Comparison of ENCODE assay signal across 30 mouse cellular contexts in genomic region chr4:62809048-62809447, GRCm38 (mm10).
DNase-seq lines count a peak whose midpoint lies in the region; ATAC-seq and TF ChIP-seq lines count a peak whose summit lies in the region.
"Had no signal": no experiment of that assay in that cellular context is flagged by ENCODE, and none has a peak within 500 bp of the region (broad histone marks: within the 10 kb centered on the region; RNA-seq: fewer than 3 reads in every experiment).

No protein-coding gene starts in this region.

- H3K9ac ChIP-seq in heart, embryonic 11.5 days (ENCODE audit: low read depth, low read length), result no peak overlapping the region
- H3K9ac ChIP-seq in heart, postnatal 0 days (replicated peaks; ENCODE audit: low read depth, low read length), result no peak overlapping the region
- H3K9ac ChIP-seq in hindbrain, postnatal 0 days (replicated peaks; ENCODE audit: low read length), result no peak overlapping the region
- H3K9ac ChIP-seq: embryonic facial prominence, embryonic 13.5 days; forebrain, embryonic 12.5 days; forebrain, embryonic 15.5 days; heart, embryonic 15.5 days; hindbrain, embryonic 13.5 days had no signal

- H3K4me1 ChIP-seq in heart, embryonic 11.5 days (ENCODE audit: control insufficient read depth, insufficient read depth, low read length), result peaks cover 5% of the 10 kb centered on the region
- H3K4me1 ChIP-seq in heart, postnatal 0 days (ENCODE audit: control insufficient read depth, insufficient read depth), result peaks cover 21% of the 10 kb centered on the region
- no peaks in the 10 kb centered on the region for H3K4me1 ChIP-seq in hindbrain, postnatal 0 days (ENCODE audit: insufficient read depth, low read length)
- H3K4me1 ChIP-seq: forebrain, embryonic 12.5 days; forebrain, embryonic 15.5 days had no signal

- WGBS in heart, embryonic 11.5 days (ENCODE audit: insufficient replicate concordance), result 62% methylated on average over 4 of the region's 4 CpGs
- 29% methylated on average over 4 of the region's 4 CpGs for WGBS in heart, postnatal 0 days
- WGBS in hindbrain, postnatal 0 days, result 64% methylated on average over 4 of the region's 4 CpGs

- H3K36me3 ChIP-seq in heart, embryonic 11.5 days (ENCODE audit: control insufficient read depth, insufficient read depth, low read length), result no peaks in the 10 kb centered on the region
- H3K36me3 ChIP-seq in heart, postnatal 0 days (replicated peaks; ENCODE audit: control insufficient read depth, insufficient read depth, low read length), result no peaks in the 10 kb centered on the region
- no peaks in the 10 kb centered on the region for H3K36me3 ChIP-seq in hindbrain, postnatal 0 days (ENCODE audit: insufficient read depth, low read length)
- H3K36me3 ChIP-seq: embryonic facial prominence, embryonic 10.5 days; embryonic facial prominence, embryonic 13.5 days; forebrain, embryonic 12.5 days; forebrain, embryonic 15.5 days; heart, embryonic 15.5 days; hindbrain, embryonic 10.5 days; hindbrain, embryonic 13.5 days had no signal

- no peak for ATAC-seq in heart, embryonic 11.5 days (replicated peaks; ENCODE audit: insufficient number of reproducible peaks, low FRiP score, low TSS enrichment)
- peak; percentile 39; the same call in 1 of the 2 replicates for ATAC-seq in heart, postnatal 0 days (ENCODE audit: insufficient read depth, low read depth)
- ATAC-seq in hindbrain, postnatal 0 days, result no peak
- ATAC-seq: CD4-positive, CD25-positive, alpha-beta regulatory T cell, adult 4 months; forebrain, embryonic 15.5 days; hindbrain, embryonic 16.5 days; inflammation-experienced regulatory T-cells, adult 6 months; intestine, embryonic 16.5 days; Patski had no signal

- TF ChIP-seq EP300 in heart, postnatal 0 days (IDR thresholded peaks at IDR 0.05; ENCODE audit: low read depth), result no peak

- H3K27ac ChIP-seq in heart, embryonic 11.5 days (ENCODE audit: low read depth, low read length), result no peak overlapping the region
- H3K27ac ChIP-seq in heart, postnatal 0 days (ENCODE audit: low read depth), result no peak overlapping the region
- H3K27ac ChIP-seq in hindbrain, postnatal 0 days, result no peak overlapping the region
- H3K27ac ChIP-seq: embryonic facial prominence, embryonic 10.5 days; embryonic facial prominence, embryonic 13.5 days; forebrain, embryonic 12.5 days; forebrain, embryonic 15.5 days; heart, embryonic 15.5 days; hindbrain, embryonic 10.5 days; hindbrain, embryonic 13.5 days had no signal

- no peaks in the 10 kb centered on the region for H3K27me3 ChIP-seq in heart, embryonic 11.5 days (ENCODE audit: control insufficient read depth, insufficient read depth, low read length)
- no peaks in the 10 kb centered on the region for H3K27me3 ChIP-seq in heart, postnatal 0 days (ENCODE audit: control insufficient read depth, insufficient read depth, low read length)
- no peaks in the 10 kb centered on the region for H3K27me3 ChIP-seq in hindbrain, postnatal 0 days (ENCODE audit: insufficient read depth, low read length)
- H3K27me3 ChIP-seq: embryonic facial prominence, embryonic 13.5 days; forebrain, embryonic 12.5 days; forebrain, embryonic 15.5 days; heart, embryonic 15.5 days; hindbrain, embryonic 13.5 days; Patski had no signal

- peak; percentile 20 for DNase-seq in heart, adult 8-10 months (ENCODE audit: low spot score)
- peak; percentile 45 for DNase-seq in heart, postnatal 0 days (ENCODE audit: low spot score)
- DNase-seq in heart, postnatal 4 days, result no peak
- DNase-seq in thymus, postnatal 4 days, result peak; percentile 10
- no peak for DNase-seq in thymus, postnatal 36 days
- peak; percentile 24 for DNase-seq in brain, adult 2 months (ENCODE audit: low read depth, low spot score)
- no peak for DNase-seq in hindbrain, postnatal 0 days (ENCODE audit: low spot score)
- DNase-seq: adrenal gland, postnatal 10 days; adrenal gland, postnatal 36 days; cerebellum, adult 11-12 months; cerebellum, adult 8-10 months; cerebellum, postnatal 10 days; cerebellum, postnatal 36 days; embryo, embryonic 11 days; gastrocnemius, postnatal 25 days; kidney, adult 18-20 months had no signal

- H3K9me3 ChIP-seq in heart, embryonic 11.5 days (replicated peaks; ENCODE audit: control insufficient read depth, low read length), result no peaks in the 10 kb centered on the region
- no peaks in the 10 kb centered on the region for H3K9me3 ChIP-seq in heart, postnatal 0 days (replicated peaks; ENCODE audit: control insufficient read depth, low read length)
- no peaks in the 10 kb centered on the region for H3K9me3 ChIP-seq in hindbrain, postnatal 0 days (ENCODE audit: low read length)
- H3K9me3 ChIP-seq: embryonic facial prominence, embryonic 10.5 days; embryonic facial prominence, embryonic 13.5 days; forebrain, embryonic 12.5 days; forebrain, embryonic 15.5 days; heart, embryonic 15.5 days; hindbrain, embryonic 10.5 days; hindbrain, embryonic 13.5 days had no signal

- H3K4me2 ChIP-seq in heart, embryonic 11.5 days, result no peak overlapping the region
- 0 out of 2 replicates have a peak overlapping the region, but pooled peaks have one; percentile 2 for H3K4me2 ChIP-seq in heart, postnatal 0 days (ENCODE audit: low read depth, low read length)
- no peak overlapping the region for H3K4me2 ChIP-seq in hindbrain, postnatal 0 days (ENCODE audit: low read depth, low read length)
- H3K4me2 ChIP-seq: embryonic facial prominence, embryonic 13.5 days; forebrain, embryonic 12.5 days; forebrain, embryonic 15.5 days; heart, embryonic 15.5 days; hindbrain, embryonic 13.5 days had no signal

- H3K4me3 ChIP-seq in heart, embryonic 11.5 days (ENCODE audit: low read depth, low read length), result no peak overlapping the region
- H3K4me3 ChIP-seq in heart, postnatal 0 days (ENCODE audit: low read depth, low read length), result no peak overlapping the region
- no peak overlapping the region for H3K4me3 ChIP-seq in hindbrain, postnatal 0 days (ENCODE audit: low read length)
- H3K4me3 ChIP-seq: embryonic facial prominence, embryonic 10.5 days; embryonic facial prominence, embryonic 13.5 days; erythroblast, embryonic 14.5 days; forebrain, embryonic 12.5 days; forebrain, embryonic 15.5 days; heart, embryonic 15.5 days; hindbrain, embryonic 10.5 days; hindbrain, embryonic 13.5 days had no signal

- TF ChIP-seq CTCF in heart, postnatal 0 days (IDR thresholded peaks at IDR 0.05; ENCODE audit: low read depth), result no peak
- no peak for TF ChIP-seq CTCF in hindbrain, postnatal 0 days (IDR thresholded peaks at IDR 0.05; ENCODE audit: low read depth)

Comparison
In these comparisons a context has a peak if more than half of its experiments do, and no peak if none do; other contexts are left out.
1. DNase-seq: peak in heart, adult 8-10 months (single experiment), heart, postnatal 0 days (single experiment), thymus, postnatal 4 days (single experiment) and brain, adult 2 months (single experiment); none in heart, postnatal 4 days (single experiment), thymus, postnatal 36 days (0 of 2) and hindbrain, postnatal 0 days (single experiment).